Mouse (Mus musculus): ENCODE data around the gene Tbc1d8. TPM values are rescaled to one million over a fixed set of nuclear protein-coding genes. Genes with fewer than 3 reads are reported as not detected.

The Tbc1d8 gene
- polyA plus RNA-seq, 1 experiment from 2014 or later: 7.3 TPM

GRCm38 (mm10) chr1:39474516-39474915 is 4.0 kb downstream of the Tbc1d8 start:
- ATAC-seq (replicated peaks; ENCODE audit: low FRiP score, low read depth) (0 out of 2 replicates have a peak, but pooled peaks have one; percentile 5), DNase-seq (ENCODE audit: low spot score) (peak; percentile 73)
- Histone ChIP-seq H3K4me1 (replicated peaks; ENCODE audit: insufficient read depth, low read length) (0 out of 2 replicates have a peak, but pooled peaks cover 8% of the 10 kb centered on the region), H3K4me2 (ENCODE audit: low read length) (no peak overlapping the region), H3K9ac (ENCODE audit: low read depth, low read length) (no peak overlapping the region), H3K27me3 (ENCODE audit: insufficient read depth, low read length) (no peaks in the 10 kb centered on the region), H3K4me3 (replicated peaks; ENCODE audit: low read depth, low read length) (no peak overlapping the region), H3K27ac (peak overlapping the region; percentile 54; the same call in 1 of the 2 replicates), H3K36me3 (ENCODE audit: insufficient read depth, low read length) (no peaks in the 10 kb centered on the region), H3K9me3 (replicated peaks; ENCODE audit: low read length) (no peaks in the 10 kb centered on the region)
- 23% methylated on average over 9 of the region's 9 CpGs for WGBS
- no peak for TF ChIP-seq CTCF (IDR thresholded peaks at IDR 0.05; ENCODE audit: low read depth)

DNA sequence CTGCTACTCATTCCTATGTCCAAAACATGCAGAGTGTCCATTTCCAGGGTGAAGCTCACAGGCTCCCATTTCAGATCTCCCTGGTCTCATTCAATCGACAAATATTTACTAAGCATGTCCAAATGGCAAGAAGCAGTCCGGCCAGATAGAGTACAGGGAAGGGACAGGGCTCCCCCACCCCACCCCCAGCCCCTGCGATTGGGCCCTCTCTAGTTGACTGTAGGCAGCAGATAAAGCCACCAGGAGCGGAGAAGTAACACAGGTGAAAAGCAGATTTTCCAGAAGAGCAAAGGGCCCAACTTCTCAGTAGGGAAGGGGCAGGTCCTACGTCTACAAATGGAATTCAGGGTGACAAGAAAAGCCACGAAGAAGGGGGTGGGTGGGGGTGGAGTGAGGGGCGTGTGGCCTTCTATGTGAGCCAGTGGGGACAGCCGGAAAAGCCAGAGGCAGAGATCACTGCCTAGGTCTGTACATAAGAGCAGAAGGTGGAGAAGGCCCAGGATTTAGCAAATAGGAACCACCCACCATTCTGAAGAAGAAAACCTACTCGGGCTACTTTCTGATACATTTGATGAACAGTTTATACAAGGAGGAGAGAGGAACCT is 7.2 kb downstream of the Tbc1d8 start:
- no peak overlapping the region for H3K4me2 ChIP-seq (ENCODE audit: low read length)
- H3K36me3 ChIP-seq (ENCODE audit: insufficient read depth, low read length): no peaks in the 10 kb centered on the region
- H3K4me3 ChIP-seq (replicated peaks; ENCODE audit: low read depth, low read length): no peak overlapping the region
- no peak for TF ChIP-seq CTCF (IDR thresholded peaks at IDR 0.05; ENCODE audit: low read depth)
- H3K9me3 ChIP-seq (replicated peaks; ENCODE audit: low read length): no peaks in the 10 kb centered on the region
- ATAC-seq (replicated peaks; ENCODE audit: low FRiP score, low read depth) (no peak), DNase-seq (ENCODE audit: low spot score) (no peak)
- WGBS: 77% methylated on average over 9 of the region's 9 CpGs
- H3K9ac ChIP-seq (ENCODE audit: low read depth, low read length): no peak overlapping the region
- no peak overlapping the region for H3K27ac ChIP-seq
- no peaks in the 10 kb centered on the region for H3K27me3 ChIP-seq (ENCODE audit: insufficient read depth, low read length)
- H3K4me1 ChIP-seq (replicated peaks; ENCODE audit: insufficient read depth, low read length): 0 out of 2 replicates have a peak, but pooled peaks cover 3% of the 10 kb centered on the region

- 76% methylated on average over 7 of the region's 7 CpGs for WGBS
- Histone ChIP-seq H3K27me3 (ENCODE audit: insufficient read depth, low read length) (no peaks in the 10 kb centered on the region), H3K4me1 (replicated peaks; ENCODE audit: insufficient read depth, low read length) (no peaks in the 10 kb centered on the region), H3K27ac (no peak overlapping the region), H3K4me2 (ENCODE audit: low read length) (no peak overlapping the region), H3K9ac (ENCODE audit: low read depth, low read length) (no peak overlapping the region), H3K9me3 (replicated peaks; ENCODE audit: low read length) (no peaks in the 10 kb centered on the region), H3K4me3 (replicated peaks; ENCODE audit: low read depth, low read length) (no peak overlapping the region), H3K36me3 (ENCODE audit: insufficient read depth, low read length) (no peaks in the 10 kb centered on the region)
- TF ChIP-seq CTCF (IDR thresholded peaks at IDR 0.05; ENCODE audit: low read depth): no peak
- ATAC-seq (replicated peaks; ENCODE audit: low FRiP score, low read depth): no peak
- no peak for DNase-seq (ENCODE audit: low spot score)
Observed at GRCm38 (mm10) chr1:39468982-39469381, 9.6 kb downstream of the Tbc1d8 start.

GRCm38 (mm10) chr1:39466526-39466925 is 12.0 kb downstream of the Tbc1d8 start:
- ATAC-seq (replicated peaks; ENCODE audit: low FRiP score, low read depth) (no peak), DNase-seq (ENCODE audit: low spot score) (no peak)
- WGBS: 86% methylated on average over 13 of the region's 13 CpGs
- Histone ChIP-seq H3K36me3 (ENCODE audit: insufficient read depth, low read length) (no peaks in the 10 kb centered on the region), H3K4me3 (replicated peaks; ENCODE audit: low read depth, low read length) (no peak overlapping the region), H3K27ac (no peak overlapping the region), H3K9ac (ENCODE audit: low read depth, low read length) (no peak overlapping the region), H3K4me2 (ENCODE audit: low read length) (no peak overlapping the region), H3K27me3 (ENCODE audit: insufficient read depth, low read length) (no peaks in the 10 kb centered on the region), H3K4me1 (replicated peaks; ENCODE audit: insufficient read depth, low read length) (no peaks in the 10 kb centered on the region), H3K9me3 (replicated peaks; ENCODE audit: low read length) (no peaks in the 10 kb centered on the region)
- no peak for TF ChIP-seq CTCF (IDR thresholded peaks at IDR 0.05; ENCODE audit: low read depth)

- TF ChIP-seq CTCF (IDR thresholded peaks at IDR 0.05; ENCODE audit: low read depth): no peak
- WGBS: 95% methylated on average over 3 of the region's 3 CpGs
- Histone ChIP-seq H3K27me3 (ENCODE audit: insufficient read depth, low read length) (no peaks in the 10 kb centered on the region), H3K9me3 (replicated peaks; ENCODE audit: low read length) (no peaks in the 10 kb centered on the region), H3K36me3 (ENCODE audit: insufficient read depth, low read length) (no peaks in the 10 kb centered on the region), H3K9ac (ENCODE audit: low read depth, low read length) (no peak overlapping the region), H3K27ac (no peak overlapping the region), H3K4me3 (replicated peaks; ENCODE audit: low read depth, low read length) (no peak overlapping the region), H3K4me2 (ENCODE audit: low read length) (no peak overlapping the region), H3K4me1 (replicated peaks; ENCODE audit: insufficient read depth, low read length) (no peaks in the 10 kb centered on the region)
- no peak for DNase-seq (ENCODE audit: low spot score)
- no peak for ATAC-seq (replicated peaks; ENCODE audit: low FRiP score, low read depth)
Observed at GRCm38 (mm10) chr1:39464760-39465159, 13.8 kb downstream of the Tbc1d8 start.

DNA sequence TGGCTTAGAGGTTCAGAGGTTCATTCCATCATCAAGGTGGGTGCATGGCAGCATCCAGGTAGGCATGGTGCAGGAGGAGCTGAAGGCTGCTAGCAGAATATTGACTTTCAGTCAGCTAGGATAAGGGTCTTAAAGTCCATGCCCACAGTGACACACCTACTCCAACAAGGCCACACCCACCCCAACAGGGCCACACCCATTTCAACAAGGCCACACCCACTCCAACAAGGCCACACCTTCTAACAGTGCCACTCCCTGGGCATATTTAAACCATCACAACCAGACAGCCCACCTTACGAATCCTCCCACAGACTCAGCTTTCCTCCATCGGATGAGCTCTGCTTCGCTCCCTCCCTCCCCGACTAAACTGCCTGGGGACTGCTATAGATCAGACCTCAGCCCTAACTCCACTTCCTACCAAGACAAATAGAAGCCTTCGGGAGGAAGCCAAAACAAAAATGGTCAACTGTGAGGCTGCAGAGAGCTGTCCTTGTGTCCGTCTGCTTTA is 15.6 kb downstream of the Tbc1d8 start:
- no peak overlapping the region for H3K27ac ChIP-seq
- peak; percentile 75 for ATAC-seq (replicated peaks; ENCODE audit: low FRiP score, low read depth)
- WGBS: 53% methylated on average over 6 of the region's 6 CpGs

More for the DNA sequence above, 15.6 kb downstream of the Tbc1d8 start:
- H3K9me3 ChIP-seq (replicated peaks; ENCODE audit: low read length): no peaks in the 10 kb centered on the region
- no peak overlapping the region for H3K4me3 ChIP-seq (replicated peaks; ENCODE audit: low read depth, low read length)
- no peaks in the 10 kb centered on the region for H3K4me1 ChIP-seq (replicated peaks; ENCODE audit: insufficient read depth, low read length)
- no peaks in the 10 kb centered on the region for H3K27me3 ChIP-seq (ENCODE audit: insufficient read depth, low read length)
- no peaks in the 10 kb centered on the region for H3K36me3 ChIP-seq (ENCODE audit: insufficient read depth, low read length)
- H3K9ac ChIP-seq (ENCODE audit: low read depth, low read length): no peak overlapping the region
- no peak overlapping the region for H3K4me2 ChIP-seq (ENCODE audit: low read length)
- TF ChIP-seq CTCF (IDR thresholded peaks at IDR 0.05; ENCODE audit: low read depth): no peak
- DNase-seq (ENCODE audit: low spot score): peak; percentile 73
